Mouse (Mus musculus): ENCODE data around the gene Lmod3.
A peak's percentile ranks its signal among the peaks of the same experiment; 100 is the strongest.

Lmod3 gene

GRCm38 (mm10) chr6:97223566-97223965, 29.0 kb downstream of the Lmod3 start:
- no peak for DNase-seq

- no peak for DNase-seq
These were observed 29.6 kb downstream of the Lmod3 start for GRCm38 (mm10) chr6:97222931-97223467.

GRCm38 (mm10) chr6:97222321-97222720, 30.2 kb downstream of the Lmod3 start:
- DNase-seq: no peak

- DNase-seq: no peak
These were observed 31.1 kb downstream of the Lmod3 start for GRCm38 (mm10) chr6:97221205-97222025.

GRCm38 (mm10) chr6:97220672-97221071, 31.9 kb downstream of the Lmod3 start:
- no peak for DNase-seq

- DNase-seq: no peak
These were observed 36.3 kb downstream of the Lmod3 start for GRCm38 (mm10) chr6:97216154-97216821.

- peak; percentile 73 to 81 for DNase-seq
These were observed 40.6 kb downstream of the Lmod3 start for GRCm38 (mm10) chr6:97211981-97212380.

GRCm38 (mm10) chr6:97210962-97211601, 41.5 kb downstream of the Lmod3 start:
- peak in 1 of 2 experiments; percentile 45 for DNase-seq

- peak; percentile 88 to 91 for DNase-seq
These were observed 42.2 kb downstream of the Lmod3 start, which contains the start of gene Arl6ip5 for GRCm38 (mm10) chr6:97210191-97210961. Arl6ip5 (plus strand) TSS chr6:97210689.

- DNase-seq: no peak
These were observed 42.8 kb downstream of the Lmod3 start for GRCm38 (mm10) chr6:97209751-97210150.

- DNase-seq: no peak
These were observed 43.4 kb downstream of the Lmod3 start for GRCm38 (mm10) chr6:97209201-97209600.

GRCm38 (mm10) chr6:97208406-97208805, 44.2 kb downstream of the Lmod3 start:
- no peak for DNase-seq

GRCm38 (mm10) chr6:97207085-97207484, 45.5 kb downstream of the Lmod3 start:
- DNase-seq: no peak

- peak; percentile 99 to 100 for DNase-seq
These were observed 47.1 kb downstream of the Lmod3 start, which contains the start of gene Uba3 for GRCm38 (mm10) chr6:97205439-97205885. Uba3 (minus strand) TSS chr6:97205647.

GRCm38 (mm10) chr6:97204952-97205351, 47.6 kb downstream of the Lmod3 start:
- DNase-seq: peak; percentile 48 to 59

GRCm38 (mm10) chr6:97204252-97204869, 48.2 kb downstream of the Lmod3 start:
- no peak for DNase-seq

GRCm38 (mm10) chr6:97202477-97202876, 50.1 kb downstream of the Lmod3 start:
- DNase-seq: no peak

GRCm38 (mm10) chr6:97200437-97200836, 52.1 kb downstream of the Lmod3 start:
- DNase-seq: no peak

All from cerebellum, adult 18-20 months (tissue).